Mouse (Mus musculus): Measurements from ENCODE around the gene Ebf1.

The Ebf1 gene

GRCm38 (mm10) chr11:44894798-44895197 is 277.7 kb downstream of the Ebf1 start:
- in situ Hi-C loops (cut with MboI), result no loop called here

GRCm38 (mm10) chr11:44895893-44896292 is 278.8 kb downstream of the Ebf1 start:
- in situ Hi-C loops (cut with MboI), result no loop called here

- in situ Hi-C loops (cut with MboI), result no loop called here
Measured at GRCm38 (mm10) chr11:44897140-44897665, 280.1 kb downstream of the Ebf1 start.

GRCm38 (mm10) chr11:44899554-44899953 is 282.4 kb downstream of the Ebf1 start:
- in situ Hi-C loops (cut with MboI), result no loop called here

- in situ Hi-C loops (cut with MboI), result no loop called here
Measured at GRCm38 (mm10) chr11:44899965-44900364, 282.8 kb downstream of the Ebf1 start.

GRCm38 (mm10) chr11:44900496-44900895 is 283.4 kb downstream of the Ebf1 start:
- in situ Hi-C loops (cut with MboI), result no loop called here

GRCm38 (mm10) chr11:44901715-44902114 is 284.6 kb downstream of the Ebf1 start:
- in situ Hi-C loops (cut with MboI), result no loop called here

- in situ Hi-C loops (cut with MboI), result no loop called here
Measured at GRCm38 (mm10) chr11:44902165-44902564, 285.0 kb downstream of the Ebf1 start.

GRCm38 (mm10) chr11:44904121-44904520 is 287.0 kb downstream of the Ebf1 start:
- in situ Hi-C loops (cut with MboI), result no loop called here

- in situ Hi-C loops (cut with MboI), result no loop called here
Measured at GRCm38 (mm10) chr11:44906456-44906855, 289.3 kb downstream of the Ebf1 start.

GRCm38 (mm10) chr11:44911765-44912164 is 294.6 kb downstream of the Ebf1 start:
- in situ Hi-C loops (cut with MboI), result no loop called here

- in situ Hi-C loops (cut with MboI), result no loop called here
Measured at GRCm38 (mm10) chr11:44913806-44914205, 296.7 kb downstream of the Ebf1 start.

- in situ Hi-C loops (cut with MboI), result no loop called here
Measured at GRCm38 (mm10) chr11:44917059-44917458, 299.9 kb downstream of the Ebf1 start.

- in situ Hi-C loops (cut with MboI), result no loop called here
Measured at GRCm38 (mm10) chr11:44923138-44923537, 306.0 kb downstream of the Ebf1 start.

- in situ Hi-C loops (cut with MboI), result no loop called here
Measured at GRCm38 (mm10) chr11:44923868-44924508, 306.9 kb downstream of the Ebf1 start.

GRCm38 (mm10) chr11:44924896-44925295 is 307.8 kb downstream of the Ebf1 start:
- in situ Hi-C loops (cut with MboI), result no loop called here

- in situ Hi-C loops (cut with MboI), result no loop called here
Measured at GRCm38 (mm10) chr11:44925806-44926525, 308.8 kb downstream of the Ebf1 start.

- in situ Hi-C loops (cut with MboI), result no loop called here
Measured at GRCm38 (mm10) chr11:44928403-44928802, 311.3 kb downstream of the Ebf1 start.

- in situ Hi-C loops (cut with MboI), result no loop called here
Measured at GRCm38 (mm10) chr11:44932942-44933483, 315.9 kb downstream of the Ebf1 start.

GRCm38 (mm10) chr11:44943781-44944180 is 326.7 kb downstream of the Ebf1 start:
- in situ Hi-C loops (cut with MboI), result no loop called here

GRCm38 (mm10) chr11:44944401-44944800 is 327.3 kb downstream of the Ebf1 start:
- in situ Hi-C loops (cut with MboI), result no loop called here

GRCm38 (mm10) chr11:44946618-44947017 is 329.5 kb downstream of the Ebf1 start:
- in situ Hi-C loops (cut with MboI), result no loop called here

GRCm38 (mm10) chr11:44948541-44948940 is 331.4 kb downstream of the Ebf1 start:
- in situ Hi-C loops (cut with MboI), result no loop called here

Data from mature B cell (primary cell).